ENCODE assay signal across 8 mouse cellular contexts in the genomic region with DNA sequence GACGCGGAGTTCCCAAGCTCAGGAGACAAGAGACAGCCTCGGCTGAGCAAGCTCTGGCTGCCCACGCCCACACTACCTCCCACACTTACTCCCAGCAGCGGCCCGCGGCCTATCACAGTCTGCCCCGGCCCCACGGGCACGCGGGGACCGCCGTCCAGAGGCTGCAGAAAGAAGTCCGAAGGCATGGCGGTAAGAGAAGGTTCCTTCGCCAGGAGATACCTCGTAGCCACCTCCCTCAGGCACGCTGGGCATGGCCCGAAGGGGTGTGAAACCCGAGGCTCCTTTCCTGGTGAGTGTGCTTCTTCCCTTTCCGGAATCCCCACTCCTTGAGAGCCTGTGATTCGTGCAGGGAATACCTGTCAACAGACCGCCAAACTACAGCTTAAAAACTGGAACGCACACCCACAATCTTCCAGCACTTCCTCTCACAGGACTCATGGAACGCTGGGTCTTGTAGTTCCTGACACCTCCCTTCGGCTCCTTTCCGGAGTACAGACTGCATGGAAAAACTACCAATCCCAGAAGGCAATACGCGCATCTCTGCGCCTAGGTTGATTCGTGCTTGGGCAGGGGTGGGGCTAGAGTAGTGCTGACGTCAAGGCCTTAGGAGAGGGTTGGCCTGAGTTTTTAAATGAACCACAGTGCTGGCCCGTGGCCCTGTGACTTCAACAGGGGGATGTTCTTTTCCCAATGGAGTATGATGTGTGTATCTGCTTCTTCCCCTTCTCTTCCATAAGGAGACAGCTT. TPM values are rescaled to one million over a fixed set of nuclear protein-coding genes. Genes with fewer than 3 reads are reported as not detected.
DNase-seq lines count a peak whose midpoint lies in the region; ATAC-seq and TF ChIP-seq lines count a peak whose summit lies in the region.

A gene (minus strand): TSS at position 423 of the 747 bp plus-strand sequence.

- ATAC-seq in heart, embryonic 15.5 days (replicated peaks; ENCODE audit: insufficient number of reproducible peaks, insufficient read depth, low FRiP score, low read depth): peak; percentile 100
- ATAC-seq in liver, embryonic 14.5 days (ENCODE audit: insufficient read depth): peak; percentile 96
- ATAC-seq in neural tube, embryonic 11.5 days (ENCODE audit: insufficient read depth, low FRiP score, low TSS enrichment): peak; percentile 99
- peak; percentile 100 for ATAC-seq in stomach, postnatal 0 days (ENCODE audit: low FRiP score, low TSS enrichment)

- H3K4me2 ChIP-seq in heart, embryonic 15.5 days: peak within 1 kb of the TSS; percentile 81
- peak within 1 kb of the TSS; percentile 90 for H3K4me2 ChIP-seq in liver, embryonic 14.5 days (ENCODE audit: low read depth)
- H3K4me2 ChIP-seq in neural tube, embryonic 11.5 days (ENCODE audit: low read depth): peak within 1 kb of the TSS; percentile 90
- peak within 1 kb of the TSS; percentile 73 for H3K4me2 ChIP-seq in stomach, postnatal 0 days (replicated peaks; ENCODE audit: low read depth)

- under 1% methylated on average over 33 of the region's 33 CpGs for WGBS in forebrain, embryonic 10.5 days
- WGBS in heart, embryonic 15.5 days: under 1% methylated on average over 33 of the region's 33 CpGs
- WGBS in liver, embryonic 14.5 days (ENCODE audit: insufficient replicate concordance): under 1% methylated on average over 33 of the region's 33 CpGs
- WGBS in neural tube, embryonic 11.5 days: under 1% methylated on average over 33 of the region's 33 CpGs
- under 1% methylated on average over 33 of the region's 33 CpGs for WGBS in stomach, postnatal 0 days

- DNase-seq in CD8-positive naive resting alpha-beta T cell, adult 2 months (ENCODE audit: low read depth in 2 of 2, low spot score in 2 of 2): peak; percentile 81 to 83
- peak; percentile 95 for DNase-seq in c-Kit-positive CD71-negative TER-119-negative erythroid progenitor cells, embryonic 14.5 days (ENCODE audit: low read depth)
- DNase-seq in forebrain, embryonic 10.5 days (ENCODE audit: extremely low spot score, low spot score): peak; percentile 91
- peak; percentile 92 to 96 for DNase-seq in kidney, postnatal 25 days
- DNase-seq in liver, embryonic 14.5 days (ENCODE audit: low read depth in 3 of 3, low spot score in 3 of 3): peak; percentile 98 to 99 (median 98)
- DNase-seq in neural tube, embryonic 11.5 days (ENCODE audit: low spot score): peak; percentile 91
- peak; percentile 92 for DNase-seq in stomach, postnatal 0 days (ENCODE audit: low spot score)

- H3K9ac ChIP-seq in heart, embryonic 15.5 days: peak within 1 kb of the TSS; percentile 81
- peak within 1 kb of the TSS; percentile 89 for H3K9ac ChIP-seq in liver, embryonic 14.5 days (replicated peaks)
- H3K9ac ChIP-seq in neural tube, embryonic 11.5 days (ENCODE audit: low read length): peak within 1 kb of the TSS; percentile 69
- H3K9ac ChIP-seq in stomach, postnatal 0 days (ENCODE audit: low read length): peak within 1 kb of the TSS; percentile 59

- no peaks in the 10 kb centered on the region for H3K9me3 ChIP-seq in forebrain, embryonic 10.5 days
- H3K9me3 ChIP-seq in heart, embryonic 15.5 days (replicated peaks): no peaks in the 10 kb centered on the region
- no peaks in the 10 kb centered on the region for H3K9me3 ChIP-seq in liver, embryonic 14.5 days (ENCODE audit: control insufficient read depth, low read length)
- H3K9me3 ChIP-seq in neural tube, embryonic 11.5 days (ENCODE audit: control insufficient read depth, low read length): no peaks in the 10 kb centered on the region
- H3K9me3 ChIP-seq in stomach, postnatal 0 days (ENCODE audit: control insufficient read depth, low read length): no peaks in the 10 kb centered on the region

- H3K36me3 ChIP-seq in forebrain, embryonic 10.5 days (replicated peaks): no peaks in the 10 kb centered on the region
- no peaks in the 10 kb centered on the region for H3K36me3 ChIP-seq in heart, embryonic 15.5 days
- no peaks in the 10 kb centered on the region for H3K36me3 ChIP-seq in liver, embryonic 14.5 days (replicated peaks; ENCODE audit: control insufficient read depth, insufficient read depth, low read depth)
- H3K36me3 ChIP-seq in neural tube, embryonic 11.5 days (ENCODE audit: control insufficient read depth, insufficient read depth, low read length): no peaks in the 10 kb centered on the region
- 0 out of 2 replicates have a peak, but pooled peaks cover 2% of the 10 kb centered on the region for H3K36me3 ChIP-seq in stomach, postnatal 0 days (ENCODE audit: control insufficient read depth, insufficient read depth, low read length)

- peaks cover 37% of the 10 kb centered on the region for H3K4me1 ChIP-seq in forebrain, embryonic 10.5 days
- H3K4me1 ChIP-seq in heart, embryonic 15.5 days (replicated peaks): peaks cover 16% of the 10 kb centered on the region
- peaks cover 44% of the 10 kb centered on the region in 2 experiments for H3K4me1 ChIP-seq in liver, embryonic 14.5 days (replicated peaks; ENCODE audit: control insufficient read depth in 2 of 2, insufficient read depth in 2 of 2, low read length in 1 of 2)
- no peaks in the 10 kb centered on the region for H3K4me1 ChIP-seq in neural tube, embryonic 11.5 days (ENCODE audit: control insufficient read depth, insufficient read depth, low read length)
- H3K4me1 ChIP-seq in stomach, postnatal 0 days (replicated peaks; ENCODE audit: control insufficient read depth, insufficient read depth): peaks cover 3% of the 10 kb centered on the region; the same call in 1 of the 2 replicates

- TF ChIP-seq CTCF in liver, embryonic 14.5 days (IDR thresholded peaks at IDR 0.05; ENCODE audit: low read depth): no peak
- no peak for TF ChIP-seq CTCF in stomach, postnatal 0 days (IDR thresholded peaks at IDR 0.05; ENCODE audit: low read depth)

- TF ChIP-seq EP300 in liver, embryonic 14.5 days (IDR thresholded peaks at IDR 0.05; ENCODE audit: low read depth): no peak
- no peak for TF ChIP-seq EP300 in stomach, postnatal 0 days (optimal IDR thresholded peaks at IDR 0.05)

- H3K27ac ChIP-seq in forebrain, embryonic 10.5 days: peak within 1 kb of the TSS; percentile 83
- peak within 1 kb of the TSS; percentile 67 for H3K27ac ChIP-seq in heart, embryonic 15.5 days
- peak within 1 kb of the TSS; percentile 91 for H3K27ac ChIP-seq in liver, embryonic 14.5 days
- no peak within 1 kb of the TSS for H3K27ac ChIP-seq in neural tube, embryonic 11.5 days (ENCODE audit: low read depth, low read length)
- H3K27ac ChIP-seq in stomach, postnatal 0 days (replicated peaks): peak within 1 kb of the TSS; percentile 76

- H3K4me3 ChIP-seq in forebrain, embryonic 10.5 days: peak within 1 kb of the TSS; percentile 72
- H3K4me3 ChIP-seq in heart, embryonic 15.5 days: peak within 1 kb of the TSS; percentile 80
- H3K4me3 ChIP-seq in liver, embryonic 14.5 days (ENCODE audit: insufficient read depth in 1 of 2, low read depth in 2 of 2, low read length in 2 of 2): peak within 1 kb of the TSS; percentile 92 to 95
- peak within 1 kb of the TSS; percentile 84 for H3K4me3 ChIP-seq in neural tube, embryonic 11.5 days (ENCODE audit: low read depth, low read length)
- peak within 1 kb of the TSS; percentile 52 for H3K4me3 ChIP-seq in stomach, postnatal 0 days (ENCODE audit: low read depth, low read length)

- H3K27me3 ChIP-seq in forebrain, embryonic 10.5 days (ENCODE audit: poor library complexity, severe bottlenecking): no peaks in the 10 kb centered on the region
- no peaks in the 10 kb centered on the region for H3K27me3 ChIP-seq in heart, embryonic 15.5 days
- H3K27me3 ChIP-seq in liver, embryonic 14.5 days (ENCODE audit: control insufficient read depth, insufficient read depth, low read length): no peaks in the 10 kb centered on the region
- H3K27me3 ChIP-seq in neural tube, embryonic 11.5 days (ENCODE audit: control insufficient read depth, insufficient read depth, low read length): no peaks in the 10 kb centered on the region
- no peaks in the 10 kb centered on the region for H3K27me3 ChIP-seq in stomach, postnatal 0 days (ENCODE audit: control insufficient read depth, insufficient read depth, low read length)

RNA-seq across cellular contexts. Expression of the gene that starts here (rescaled TPM):
- 12.9 and 13.0 TPM in 2 replicates for polyA plus RNA-seq in forebrain, embryonic 10.5 days (2016; fragmentation: Nextera tagmentation; extraction: Ambion mirVana)
- 7.0 and 8.7 TPM in 2 replicates for polyA plus RNA-seq in heart, embryonic 15.5 days (2015; fragmentation: Nextera tagmentation; extraction: Ambion mirVana)
- 6.6 and 9.5 TPM in 2 replicates for polyA plus RNA-seq in liver, embryonic 14.5 days (2012; rRNA removed)
- 16.5 and 17.9 TPM in 2 replicates for polyA plus RNA-seq in liver, embryonic 14.5 days (2014; fragmentation: Nextera tagmentation; extraction: Ambion mirVana)
- 14.9 and 15.4 TPM in 2 replicates for polyA plus RNA-seq in neural tube, embryonic 11.5 days (2014; fragmentation: Nextera tagmentation; extraction: Ambion mirVana)
- 8.4 and 9.8 TPM in 2 replicates for polyA plus RNA-seq in stomach, postnatal 0 days (2015; fragmentation: Nextera tagmentation; extraction: Ambion mirVana)
